Mouse (Mus musculus): ENCODE results near the gene Wdr82.

DNA sequence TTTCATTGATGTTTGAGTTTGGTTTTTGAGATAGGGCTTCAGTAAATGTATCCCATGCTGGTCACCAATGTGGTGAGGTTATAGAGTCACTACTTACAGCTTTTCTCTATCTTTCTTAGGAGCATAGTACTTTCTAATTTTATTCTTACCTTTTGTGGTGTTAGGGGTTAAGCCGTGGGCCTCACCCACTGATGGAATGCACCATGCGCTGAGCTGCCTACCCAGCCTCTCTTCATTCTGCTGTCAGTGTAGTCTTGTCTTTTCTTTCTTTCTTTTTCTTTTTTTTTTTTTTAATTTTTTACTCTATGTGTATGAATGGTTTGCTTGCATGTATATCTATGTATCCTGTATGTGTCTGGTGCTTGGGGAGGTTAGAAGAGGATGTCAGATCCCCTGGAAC, 8.7 kb downstream of the Wdr82 start:
- TF ChIP-seq EP300 (IDR thresholded peaks at IDR 0.05; ENCODE audit: low read depth) = no peak
- TF ChIP-seq CTCF (IDR thresholded peaks at IDR 0.05; ENCODE audit: low read depth) = no peak

Data from heart, postnatal 0 days (tissue).